Mouse (Mus musculus) midbrain, embryonic 13.5 days (tissue): Measurements from ENCODE around the gene Gm10306. TPM values are rescaled to one million over a fixed set of nuclear protein-coding genes. Genes with fewer than 3 reads are reported as not detected.

Experiments
- ATAC-seq: fragments of 200-750 bp; cut with Nextera tagmentation; 2 replicates; pipeline ENCODE4 v1.8.0; 2017; ENCODE audit warnings: mild to moderate bottlenecking, moderate TSS enrichment, moderate library complexity
- H3K27ac ChIP-seq: fragments of 300-500 bp; sonication (generic); 2 replicates; pipeline ENCODE4 v1.5.1; 2015; ENCODE audit warnings: inconsistent platforms, mild to moderate bottlenecking, moderate library complexity
- H3K27me3 ChIP-seq: fragments of 300-500 bp; sonication (generic); 2 replicates; pipeline ENCODE4 v1.6.1; 2015; ENCODE audit warnings: mild to moderate bottlenecking, inconsistent platforms
- H3K36me3 ChIP-seq: fragments of 300-500 bp; sonication (generic); 2 replicates; pipeline ENCODE4 v1.6.1; 2015; ENCODE audit warnings: mild to moderate bottlenecking, inconsistent platforms
- H3K4me1 ChIP-seq: fragments of 300-500 bp; sonication (generic); replicated peaks from 2 replicates; pipeline ENCODE4 v1.6.1; 2015; ENCODE audit warnings: inconsistent platforms
- H3K4me2 ChIP-seq: fragments of 300-500 bp; sonication (generic); replicated peaks from 2 replicates; pipeline ENCODE4 v1.6.1; 2015; ENCODE audit warnings: moderate library complexity, mild to moderate bottlenecking, inconsistent platforms
- H3K4me3 ChIP-seq: fragments of 300-500 bp; sonication (generic); replicated peaks from 2 replicates; pipeline ENCODE4 v1.5.1; 2015; ENCODE audit warnings: mild to moderate bottlenecking, inconsistent platforms
- H3K9ac ChIP-seq: fragments of 300-500 bp; sonication (generic); replicated peaks from 2 replicates; pipeline ENCODE4 v1.6.1; 2015; ENCODE audit warnings: mild to moderate bottlenecking, inconsistent platforms
- H3K9me3 ChIP-seq: fragments of 300-500 bp; sonication (generic); 2 replicates; pipeline ENCODE4 v1.6.1; 2016; ENCODE audit warnings: mild to moderate bottlenecking, inconsistent platforms
- WGBS: fragments of 180-500 bp; shearing (Covaris S2); methylation state at CpG from one replicate; pipeline ENCODE4 v1.1.7; 2015; 5-methylcytosine and 5-hydroxymethylcytosine counted together
- polyA plus RNA-seq: library from polyadenylated mRNA; unstranded; fragments of >200 nt; fragmentation: Nextera tagmentation; extraction: Ambion mirVana; gene quantifications from 2 replicates; pipeline ENCODE4 v1.2.1, GENCODE M21; 2015

Gene Gm10306
- polyA plus RNA-seq, 1 experiment from 2014 or later: not detected

DNA sequence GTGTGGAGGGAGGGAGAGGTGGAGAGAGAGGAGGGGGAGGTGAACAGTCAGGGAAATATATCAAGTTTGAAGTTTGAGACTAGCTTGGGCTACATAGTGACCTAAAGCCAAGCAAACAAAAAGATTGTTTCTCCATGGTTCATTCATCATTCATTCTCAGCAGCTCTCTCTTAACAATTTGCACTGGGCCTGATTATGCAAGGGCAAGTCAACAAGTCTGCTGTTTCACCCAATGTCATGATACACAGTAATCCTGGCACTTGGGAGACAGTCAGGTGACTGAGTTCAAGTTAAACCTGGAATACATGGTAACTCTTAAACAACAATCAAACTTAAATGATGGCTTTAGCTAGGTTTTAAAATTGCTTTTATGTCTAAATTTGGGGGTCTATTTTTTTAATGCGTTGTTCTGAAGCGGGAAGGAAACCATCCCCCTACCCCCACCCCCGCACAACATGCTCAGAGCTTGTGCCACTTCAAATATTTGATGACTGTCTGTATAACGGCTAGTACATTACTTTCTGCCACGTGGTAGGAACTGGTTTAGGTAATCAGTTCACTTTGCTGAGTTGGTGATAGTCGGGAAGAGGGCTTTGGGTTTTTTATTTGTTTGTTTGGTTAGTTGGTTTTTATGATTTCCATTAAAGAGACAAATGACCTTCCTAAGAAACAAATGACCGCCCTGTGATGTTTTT lies 5.8 kb downstream of the Gm10306 start:
- Histone ChIP-seq H3K4me2 (no peak overlapping the region), H3K9ac (no peak overlapping the region), H3K27me3 (no peaks in the 10 kb centered on the region), H3K9me3 (no peaks in the 10 kb centered on the region), H3K36me3 (peaks cover 5% of the 10 kb centered on the region; the same call in 1 of the 2 replicates), H3K27ac (no peak overlapping the region), H3K4me1 (no peaks in the 10 kb centered on the region), H3K4me3 (no peak overlapping the region)
- ATAC-seq: no peak
- WGBS: 78% methylated on average over 7 of the region's 7 CpGs

DNA sequence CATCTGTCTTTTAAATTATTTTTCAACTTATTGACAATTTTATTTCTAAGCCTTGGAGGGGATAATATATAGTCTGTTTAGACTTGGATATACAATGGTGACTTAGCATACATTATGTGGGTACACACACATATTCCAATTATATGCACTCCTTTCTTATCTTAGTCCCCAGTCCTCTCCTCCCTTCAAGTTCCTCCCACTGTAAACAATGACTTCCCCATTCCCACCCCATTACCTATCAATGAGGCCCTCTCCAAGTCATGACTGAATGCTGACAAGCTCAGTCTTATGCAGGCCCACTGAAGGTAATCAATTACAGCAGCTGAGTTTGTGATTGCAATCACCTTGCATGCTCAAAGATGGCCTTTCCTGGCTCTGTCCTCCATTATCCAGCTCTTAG lies 8.0 kb downstream of the Gm10306 start:
- ATAC-seq: no peak
- Histone ChIP-seq H3K36me3 (peaks cover 13% of the 10 kb centered on the region), H3K9me3 (no peaks in the 10 kb centered on the region), H3K27ac (no peak overlapping the region), H3K9ac (no peak overlapping the region), H3K4me1 (no peaks in the 10 kb centered on the region), H3K4me2 (no peak overlapping the region), H3K27me3 (no peaks in the 10 kb centered on the region), H3K4me3 (no peak overlapping the region)

DNA sequence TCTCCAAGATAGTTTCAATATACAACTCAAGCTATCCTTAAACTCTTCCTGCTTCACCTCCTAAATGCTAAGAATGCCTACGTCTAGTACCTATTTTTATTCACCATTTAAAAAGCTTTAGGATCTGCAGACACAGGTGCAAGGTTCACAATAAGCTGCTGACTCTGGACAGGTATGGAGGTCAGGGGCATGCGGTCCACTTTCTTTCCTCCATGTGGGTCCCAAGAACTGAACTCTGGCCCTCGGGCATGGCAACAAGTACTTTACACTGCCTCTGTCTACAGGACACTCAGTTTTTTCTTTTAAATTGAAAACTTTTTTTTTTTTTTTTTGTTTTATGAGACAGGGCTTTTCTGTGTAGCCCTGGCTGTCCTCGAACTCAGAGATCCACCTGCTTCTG lies 16.3 kb downstream of the Gm10306 start:
- H3K9me3 ChIP-seq: no peaks in the 10 kb centered on the region
- no peak overlapping the region for H3K4me3 ChIP-seq
- H3K27me3 ChIP-seq: no peaks in the 10 kb centered on the region
- peaks cover 46% of the 10 kb centered on the region for H3K36me3 ChIP-seq
- H3K9ac ChIP-seq: no peak overlapping the region
- no peak overlapping the region for H3K27ac ChIP-seq
- 96% methylated on average over 4 of the region's 4 CpGs for WGBS
- no peak overlapping the region for H3K4me2 ChIP-seq
- ATAC-seq: no peak
- no peaks in the 10 kb centered on the region for H3K4me1 ChIP-seq

DNA sequence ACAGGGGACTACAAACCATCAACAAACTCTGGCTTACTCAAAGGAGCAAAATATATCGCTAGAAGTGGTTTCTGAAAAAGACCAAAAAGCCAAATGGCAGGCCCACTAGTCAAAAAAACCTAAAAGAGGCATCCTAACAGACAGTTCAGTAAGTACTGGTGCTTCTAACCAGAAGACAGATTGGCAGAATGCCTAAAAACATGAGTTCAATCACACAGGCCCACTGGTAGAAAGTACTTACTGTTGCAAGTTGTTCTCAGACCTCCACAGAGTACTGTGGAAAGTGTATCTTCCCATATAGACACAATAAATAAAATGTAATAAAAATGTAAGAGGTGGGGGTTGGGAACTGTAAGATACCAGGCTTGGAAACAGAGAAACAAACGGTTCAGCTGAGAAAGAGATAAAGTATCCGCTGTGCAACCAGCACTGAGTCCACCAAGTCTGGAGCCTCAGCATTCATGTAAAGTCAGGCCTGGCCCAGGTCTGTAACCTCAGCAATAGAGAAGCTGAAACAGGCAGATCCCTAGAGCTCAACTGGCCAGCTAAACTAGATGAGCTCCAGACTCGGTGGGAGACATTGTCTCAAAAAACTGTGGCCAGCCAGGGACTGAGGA lies 35.5 kb downstream of the Gm10306 start:
- no peaks in the 10 kb centered on the region for H3K9me3 ChIP-seq
- no peaks in the 10 kb centered on the region; the same call in 1 of the 2 replicates for H3K36me3 ChIP-seq
- H3K9ac ChIP-seq: no peak overlapping the region
- no peaks in the 10 kb centered on the region for H3K4me1 ChIP-seq
- no peaks in the 10 kb centered on the region for H3K27me3 ChIP-seq
- H3K27ac ChIP-seq: no peak overlapping the region
- ATAC-seq: no peak
- no peak overlapping the region for H3K4me2 ChIP-seq
- 91% methylated on average over 4 of the region's 4 CpGs for WGBS
- no peak overlapping the region for H3K4me3 ChIP-seq

DNA sequence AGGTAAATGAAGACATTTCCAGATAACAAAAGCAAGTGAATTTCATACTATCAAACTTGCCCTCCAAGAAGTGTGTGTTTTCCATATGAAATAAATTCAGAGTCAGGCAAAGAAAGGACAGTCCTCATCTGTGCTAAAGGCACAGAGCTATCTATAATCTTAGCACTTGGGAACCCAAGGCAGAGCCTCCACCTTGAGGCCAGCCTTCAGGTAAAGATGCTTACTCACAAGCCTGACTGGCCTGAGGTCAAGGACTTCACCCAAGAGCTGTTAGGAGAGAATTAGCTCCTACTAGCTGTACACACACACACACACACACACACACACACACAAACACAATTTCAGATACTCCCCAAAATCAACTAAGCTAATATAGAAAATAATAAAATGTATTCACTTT lies 36.4 kb downstream of the Gm10306 start:
- ATAC-seq: no peak
- Histone ChIP-seq H3K36me3 (no peaks in the 10 kb centered on the region), H3K4me2 (no peak overlapping the region), H3K27me3 (no peaks in the 10 kb centered on the region), H3K9me3 (no peaks in the 10 kb centered on the region), H3K4me1 (no peaks in the 10 kb centered on the region), H3K9ac (no peak overlapping the region), H3K27ac (no peak overlapping the region), H3K4me3 (no peak overlapping the region)

DNA sequence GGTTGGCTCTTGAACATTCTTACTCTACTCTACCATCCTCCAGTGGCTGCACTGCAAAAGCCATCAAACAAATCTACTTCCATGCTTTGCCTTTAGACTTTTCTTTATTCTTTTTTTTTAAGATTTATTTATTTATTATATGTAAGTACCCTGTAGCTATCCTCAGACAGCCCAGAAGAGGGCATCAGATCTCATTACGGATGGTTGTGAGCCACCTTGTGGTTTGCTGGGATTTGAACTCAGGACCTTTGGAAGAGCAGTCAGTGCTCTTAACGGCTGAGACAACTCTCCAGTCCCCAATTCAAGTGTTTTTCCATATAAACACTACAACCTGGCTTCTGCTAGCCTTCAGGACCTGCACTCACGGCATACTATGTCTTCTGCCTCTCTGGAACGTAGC lies 45.0 kb downstream of the Gm10306 start:
- 92% methylated on average over 4 of the region's 4 CpGs for WGBS
- Histone ChIP-seq H3K27ac (no peak overlapping the region), H3K4me3 (peak overlapping the region; percentile 98)

DNA sequence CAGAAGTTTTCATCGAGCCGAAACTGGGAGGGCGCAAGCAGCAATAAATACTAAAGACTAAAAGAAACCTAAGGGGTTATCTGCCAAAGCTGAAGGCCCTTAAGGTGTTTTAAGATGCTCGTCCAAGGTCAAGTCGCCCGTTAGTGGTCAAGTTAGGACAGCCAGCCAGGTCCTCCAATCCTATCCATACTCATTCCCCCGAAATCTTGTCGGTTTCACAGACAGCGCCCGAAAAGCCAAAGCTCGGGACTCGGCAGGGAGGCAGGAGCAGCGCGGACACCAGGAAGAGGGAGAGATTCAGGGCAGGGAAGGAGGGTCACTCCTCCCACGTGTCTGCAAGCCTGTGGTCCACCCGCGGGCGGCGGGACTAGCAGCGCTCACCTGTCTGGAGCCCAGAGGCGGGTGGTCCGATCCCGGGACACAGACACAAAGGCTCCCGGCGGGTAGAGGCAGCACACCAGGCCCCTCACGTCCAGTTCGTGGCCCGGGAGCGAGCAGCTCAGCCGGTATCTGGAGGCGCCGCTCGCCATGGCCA lies 46.2 kb downstream of the Gm10306 start:
- Histone ChIP-seq H3K36me3 (no peaks in the 10 kb centered on the region), H3K27ac (peak overlapping the region; percentile 89), H3K4me3 (peak overlapping the region; percentile 98), H3K9ac (peak overlapping the region; percentile 96), H3K27me3 (no peaks in the 10 kb centered on the region), H3K4me1 (peaks cover 27% of the 10 kb centered on the region), H3K4me2 (peak overlapping the region; percentile 79), H3K9me3 (no peaks in the 10 kb centered on the region)
- WGBS: under 1% methylated on average over 32 of the region's 33 CpGs
- no peak for ATAC-seq

More for the DNA sequence above, 45.0 kb downstream of the Gm10306 start:
- H3K9me3 ChIP-seq: no peaks in the 10 kb centered on the region
- ATAC-seq: no peak
- H3K36me3 ChIP-seq: no peaks in the 10 kb centered on the region
- no peaks in the 10 kb centered on the region for H3K27me3 ChIP-seq
- H3K4me1 ChIP-seq: peaks cover 27% of the 10 kb centered on the region
- H3K4me2 ChIP-seq: peak overlapping the region; percentile 79
- H3K9ac ChIP-seq: no peak overlapping the region

DNA sequence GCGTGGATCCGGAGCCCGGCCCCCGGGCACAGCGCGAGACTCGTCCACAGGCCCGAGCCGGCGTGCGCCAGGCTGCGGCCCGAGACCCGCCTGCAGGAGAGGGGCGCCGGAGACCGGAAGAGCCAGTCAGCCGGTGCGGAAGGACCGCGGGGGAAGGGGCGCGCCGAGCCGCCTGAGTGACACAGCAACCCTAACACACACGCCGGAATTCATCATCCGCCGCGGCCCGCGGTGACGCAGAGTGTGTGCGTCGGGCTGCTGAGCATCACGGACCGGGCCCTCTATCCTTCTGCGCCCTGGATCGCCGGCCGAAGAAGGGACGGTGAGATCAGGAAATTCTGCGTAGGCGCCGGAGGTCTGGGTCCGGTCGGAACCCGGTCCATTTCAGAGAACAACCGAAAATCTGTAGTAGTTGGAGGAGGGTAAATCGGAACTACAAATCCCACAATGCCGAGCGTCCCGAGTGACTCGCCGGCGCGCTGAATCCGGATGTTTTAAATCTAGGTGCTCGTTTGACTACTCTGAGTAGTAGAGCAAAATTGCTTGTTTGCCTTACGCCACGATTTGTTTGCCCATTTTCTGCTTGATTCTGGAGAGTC lies 46.8 kb downstream of the Gm10306 start, which contains the start of gene Plaa:
Plaa (minus strand) TSS at position 214 of the 599 bp plus-strand sequence.
- H3K4me1 ChIP-seq: peaks cover 27% of the 10 kb centered on the region
- ATAC-seq: peak; percentile 99
- under 1% methylated on average over 55 of the region's 61 CpGs for WGBS
- H3K36me3 ChIP-seq: no peaks in the 10 kb centered on the region
- H3K27ac ChIP-seq: peak within 1 kb of the TSS; percentile 89
- no peaks in the 10 kb centered on the region for H3K9me3 ChIP-seq
- H3K9ac ChIP-seq: peak within 1 kb of the TSS; percentile 96
- peak within 1 kb of the TSS; percentile 98 for H3K4me3 ChIP-seq
- peak within 1 kb of the TSS; percentile 84 for H3K4me2 ChIP-seq
- H3K27me3 ChIP-seq: no peaks in the 10 kb centered on the region

DNA sequence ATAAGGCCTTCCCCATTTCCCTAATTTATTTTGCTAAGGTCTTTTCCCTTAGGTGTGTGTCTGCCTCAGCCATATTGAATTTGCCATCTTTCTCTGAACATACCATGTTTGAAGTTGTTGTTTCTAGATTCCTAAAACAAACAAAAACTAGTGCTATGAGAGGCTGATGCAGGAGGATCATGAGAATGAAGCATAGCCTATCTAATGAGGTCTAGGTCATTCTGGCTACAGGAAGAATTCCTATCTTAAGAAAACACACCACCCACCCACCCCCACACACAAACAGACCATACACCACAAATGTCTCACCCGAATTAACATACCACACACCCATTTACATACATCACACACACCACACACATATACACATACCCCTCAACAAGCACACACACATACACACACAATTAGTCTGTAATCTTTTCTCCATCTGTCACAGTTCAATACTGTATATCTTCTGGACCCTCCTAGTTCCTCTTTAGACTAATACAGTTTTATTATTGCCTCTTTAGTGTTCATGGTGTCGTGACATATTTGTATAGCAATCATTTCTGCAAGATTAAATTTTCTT lies 48.2 kb downstream of the Gm10306 start:
- no peak overlapping the region for H3K27ac ChIP-seq
- H3K4me2 ChIP-seq: peak overlapping the region; percentile 84; the same call in 1 of the 2 replicates
- 91% methylated on average over 2 of the region's 2 CpGs for WGBS
- no peaks in the 10 kb centered on the region for H3K9me3 ChIP-seq
- H3K4me1 ChIP-seq: peaks cover 27% of the 10 kb centered on the region
- no peaks in the 10 kb centered on the region for H3K27me3 ChIP-seq
- no peak for ATAC-seq
- 0 out of 2 replicates have a peak overlapping the region, but pooled peaks have one; percentile 98 for H3K4me3 ChIP-seq
- no peaks in the 10 kb centered on the region for H3K36me3 ChIP-seq
- no peak overlapping the region for H3K9ac ChIP-seq

DNA sequence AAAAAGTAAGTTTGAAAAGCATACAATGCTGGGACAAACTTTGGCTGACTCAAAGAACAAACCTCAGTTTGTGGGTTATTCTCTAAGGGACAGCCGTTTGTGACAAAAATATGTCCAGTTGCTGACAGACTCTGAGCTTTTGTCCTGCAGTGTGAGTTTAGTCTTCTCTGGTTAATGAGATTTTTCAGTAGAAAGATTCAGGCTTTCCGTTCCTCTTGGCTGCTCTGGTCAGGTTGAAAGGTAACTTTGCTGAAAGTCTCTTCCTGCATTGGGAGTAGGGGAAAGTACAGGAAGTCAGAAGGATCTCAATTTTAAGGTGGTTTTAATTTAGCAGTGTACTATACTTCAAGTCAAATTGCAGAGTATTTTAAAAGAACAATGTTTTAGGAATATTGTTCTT lies 49.2 kb downstream of the Gm10306 start:
- peaks cover 24% of the 10 kb centered on the region for H3K4me1 ChIP-seq
- H3K4me3 ChIP-seq: no peak overlapping the region
- WGBS: 85% methylated on average over 2 of the region's 2 CpGs
- ATAC-seq: no peak
- no peak overlapping the region for H3K4me2 ChIP-seq
- H3K27ac ChIP-seq: no peak overlapping the region
- no peaks in the 10 kb centered on the region for H3K27me3 ChIP-seq
- H3K36me3 ChIP-seq: no peaks in the 10 kb centered on the region
- no peaks in the 10 kb centered on the region for H3K9me3 ChIP-seq
- H3K9ac ChIP-seq: no peak overlapping the region
